Mouse (Mus musculus): Measurements from ENCODE around the gene Ahnak2.
A peak's percentile ranks its signal among the peaks of the same experiment; 100 is the strongest.

Gene Ahnak2

DNA sequence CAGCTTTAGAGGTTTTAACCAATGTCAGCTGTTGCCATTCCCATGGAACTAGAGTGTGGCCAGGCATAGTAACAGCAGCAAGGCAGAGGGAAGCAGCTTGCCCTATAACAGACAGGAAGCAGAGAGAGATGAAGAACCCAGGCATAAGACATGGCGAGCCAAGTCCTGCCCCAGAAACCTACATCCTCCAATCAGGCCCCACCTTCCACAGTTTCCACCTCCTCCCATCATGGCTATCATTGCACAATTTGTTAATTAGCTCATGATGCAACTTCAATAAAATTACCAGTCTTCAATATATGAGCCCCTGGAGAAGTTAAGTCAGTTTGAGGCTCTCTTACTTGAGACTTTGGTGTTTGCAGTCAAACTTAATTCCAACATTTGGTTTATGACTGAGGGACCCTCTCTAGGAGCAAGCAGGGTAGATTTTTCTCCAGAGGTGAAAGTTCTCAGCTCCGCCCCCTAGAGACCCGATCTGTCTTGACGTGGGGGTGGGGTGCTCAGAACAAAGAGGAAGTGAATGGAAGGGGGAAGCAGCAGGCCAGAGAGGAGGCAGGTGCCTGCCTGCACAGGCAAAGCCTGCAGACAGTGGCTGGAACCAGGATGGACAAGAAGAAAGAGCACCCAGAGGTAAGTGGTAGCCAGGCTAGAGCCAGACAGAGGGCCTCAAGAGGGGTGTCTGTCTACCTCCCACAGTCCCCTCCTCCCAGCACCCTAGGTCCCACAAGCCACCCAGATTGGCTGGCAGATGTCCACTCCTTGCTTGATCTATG, 42.1 kb downstream of the Ahnak2 start, which contains the start of gene Pld4:
Pld4 (plus strand) TSS at position 502 of the 773 bp plus-strand sequence.
- DNase-seq (ENCODE audit: low spot score), result no peak

DNA sequence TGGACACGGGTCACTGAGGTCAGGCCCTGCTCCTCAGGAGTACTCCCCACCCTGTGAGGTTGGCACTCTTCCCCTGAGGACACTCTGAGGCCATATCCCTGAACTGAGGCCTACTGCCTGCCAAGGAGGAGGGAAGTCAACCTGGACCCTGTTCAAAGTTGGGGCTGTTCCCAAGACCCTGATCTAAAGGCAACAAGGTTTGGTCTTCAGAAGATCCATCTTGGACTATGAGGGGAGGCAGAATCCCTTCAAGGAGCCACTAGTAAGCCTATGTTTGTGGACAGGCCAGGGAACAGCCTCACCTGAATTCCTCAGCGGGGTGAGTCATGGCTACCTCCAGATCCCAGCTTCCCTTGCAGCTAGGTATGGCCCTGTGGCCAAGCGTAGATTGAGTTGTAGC, 43.0 kb downstream of the Ahnak2 start:
- no peak for DNase-seq (ENCODE audit: low spot score)

DNA sequence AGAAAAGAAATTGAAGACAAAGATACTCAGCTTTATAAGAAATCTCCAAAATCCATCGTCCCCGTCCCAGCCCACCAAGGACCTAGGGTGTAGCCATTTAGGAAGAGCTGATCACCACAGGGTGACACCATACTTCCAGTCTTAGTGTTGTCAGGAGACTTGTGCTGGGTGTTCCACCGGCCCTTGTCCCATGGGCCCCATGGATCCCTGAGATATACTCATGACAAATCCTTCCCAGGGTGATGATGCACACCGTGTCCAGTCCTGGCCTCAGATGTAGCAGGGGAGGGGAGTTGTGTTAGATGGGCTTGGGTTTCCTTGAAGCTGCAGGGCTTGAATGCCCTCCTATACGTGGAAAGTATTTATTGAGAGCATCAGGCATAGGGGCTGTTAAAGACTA, 44.6 kb downstream of the Ahnak2 start:
- no peak for DNase-seq (ENCODE audit: low spot score)

DNA sequence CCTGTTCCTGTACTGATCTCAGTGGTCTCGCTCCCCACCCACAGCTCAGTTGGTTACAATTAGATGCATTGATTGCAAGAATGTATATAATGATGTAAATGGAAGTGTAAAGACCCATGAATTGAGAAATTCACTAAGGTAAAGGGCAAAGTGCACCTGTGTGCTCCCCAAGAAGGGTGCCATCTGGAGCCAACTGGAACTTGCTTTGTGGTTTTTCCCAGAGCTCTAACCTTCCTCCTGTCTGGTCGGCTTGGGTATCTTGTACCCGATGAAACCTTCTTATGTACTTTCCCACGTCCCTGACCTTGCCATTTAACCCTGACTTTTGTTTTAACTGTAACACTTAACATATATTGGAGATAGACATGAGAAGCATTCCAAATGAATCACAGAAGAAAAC, 46.6 kb downstream of the Ahnak2 start:
- DNase-seq (ENCODE audit: low spot score), result no peak

DNA sequence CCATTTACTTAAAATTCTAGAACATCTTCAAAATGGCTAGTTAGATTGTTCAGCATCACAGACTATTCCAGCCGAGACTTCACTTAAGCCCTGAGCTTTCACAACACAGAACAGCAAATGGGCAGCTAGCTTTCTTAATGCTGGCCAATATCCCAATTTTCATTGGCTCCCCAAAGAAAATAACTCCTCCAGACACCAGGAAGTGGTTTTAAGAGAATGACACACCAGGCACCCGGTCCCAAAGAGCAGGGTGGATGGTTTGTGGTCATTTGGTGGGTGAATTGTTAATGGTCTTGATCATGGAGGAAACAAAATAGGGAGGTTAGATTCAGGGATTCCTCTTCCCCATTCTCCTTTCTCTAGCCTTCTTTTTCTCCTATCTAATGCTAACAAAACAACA, 50.1 kb downstream of the Ahnak2 start:
- no peak for DNase-seq (ENCODE audit: low spot score)

DNA sequence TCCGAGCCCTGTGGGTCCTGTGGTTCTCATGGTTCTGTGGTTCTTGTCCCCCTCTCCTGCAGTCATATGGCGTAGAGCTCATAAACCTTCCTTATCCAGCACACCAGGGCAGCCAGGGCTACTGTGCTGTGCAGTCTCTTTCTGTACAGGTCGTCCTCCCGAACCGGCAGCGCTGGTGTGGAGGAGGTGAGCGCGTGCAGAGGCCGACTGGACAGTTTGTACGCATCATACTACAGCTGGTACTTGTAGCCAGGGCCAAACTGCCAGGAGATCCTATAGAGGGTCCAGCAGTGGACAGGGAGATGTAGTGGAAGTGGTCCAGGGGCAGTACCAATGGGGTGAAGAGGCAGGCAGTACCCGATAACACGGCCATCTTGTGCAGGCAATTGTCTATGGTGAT, 51.5 kb downstream of the Ahnak2 start:
- no peak for DNase-seq (ENCODE audit: low spot score)

DNA sequence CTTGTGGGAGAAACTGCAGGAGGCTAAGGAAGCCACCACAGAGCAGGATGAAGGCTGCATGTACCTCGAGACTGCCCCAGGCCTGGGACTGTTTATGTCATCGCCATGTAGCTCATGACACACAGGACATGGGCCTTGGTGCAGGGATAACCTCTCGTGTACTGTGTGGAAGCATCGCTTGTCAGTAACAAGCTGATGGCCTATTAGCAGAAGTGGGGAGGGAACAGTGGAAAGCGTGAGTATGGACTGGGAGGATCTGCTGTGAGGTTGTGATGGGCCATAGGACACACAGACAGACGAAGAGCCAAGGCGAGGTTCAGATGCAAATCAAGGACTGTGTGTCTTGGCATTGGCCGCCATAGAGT, 54.9 kb downstream of the Ahnak2 start:
- no peak for DNase-seq (ENCODE audit: low spot score)

DNA sequence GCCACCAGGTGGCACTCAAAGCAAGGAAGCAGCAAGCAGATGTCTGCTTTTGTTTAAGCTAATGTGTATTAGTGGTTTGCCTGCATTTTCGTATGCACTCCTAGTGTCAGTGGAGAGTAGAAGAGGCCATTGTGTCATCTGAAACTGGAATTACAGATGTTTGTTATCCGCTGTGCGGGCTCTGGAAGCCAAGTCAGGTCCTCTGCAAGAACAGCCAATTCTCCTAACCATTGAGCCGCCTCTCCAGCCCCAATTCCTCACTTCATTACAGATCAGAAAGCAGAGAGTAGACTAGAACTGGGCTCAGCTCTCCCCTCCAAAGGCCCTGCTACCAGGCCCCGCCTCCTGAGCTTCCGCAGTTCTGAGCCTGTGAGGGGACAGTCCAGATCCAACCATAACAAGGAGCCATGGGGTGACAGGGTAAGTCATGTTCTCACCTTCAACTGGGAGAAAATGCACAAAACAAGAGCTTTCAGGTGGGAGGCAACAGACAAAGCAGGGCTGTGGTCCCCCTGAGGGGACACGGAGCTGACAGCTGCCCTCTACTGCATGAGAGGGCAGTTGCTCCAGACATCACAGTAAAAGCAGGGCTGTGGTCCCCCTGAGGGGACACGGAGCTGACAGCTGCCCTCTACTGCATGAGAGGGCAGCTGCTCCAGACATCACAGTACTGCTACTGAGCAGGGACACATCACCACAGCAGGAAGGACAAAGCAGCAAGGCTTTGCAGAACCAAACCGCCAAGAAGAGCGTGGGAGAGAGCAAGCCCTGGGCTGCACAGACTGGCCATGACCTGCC, 55.5 kb downstream of the Ahnak2 start:
- DNase-seq (ENCODE audit: low spot score), result peak; percentile 20

DNA sequence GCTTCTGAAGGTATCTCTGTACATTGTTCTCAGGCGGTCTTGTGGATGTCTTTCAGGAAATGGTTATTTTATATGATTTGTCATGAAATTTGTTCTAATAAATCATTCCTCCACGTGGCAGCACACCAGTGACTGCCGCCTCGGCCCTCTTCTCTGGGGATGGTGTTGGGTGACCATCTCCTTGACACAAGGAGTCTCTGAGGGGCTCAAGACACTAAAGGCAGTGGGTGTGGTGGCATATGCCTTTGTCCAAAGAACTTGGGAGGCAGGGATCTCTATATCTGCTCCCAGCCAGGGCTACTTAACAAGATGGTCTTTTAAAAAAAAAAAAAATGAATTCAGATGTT, 56.0 kb downstream of the Ahnak2 start:
- DNase-seq (ENCODE audit: low spot score), result no peak

DNA sequence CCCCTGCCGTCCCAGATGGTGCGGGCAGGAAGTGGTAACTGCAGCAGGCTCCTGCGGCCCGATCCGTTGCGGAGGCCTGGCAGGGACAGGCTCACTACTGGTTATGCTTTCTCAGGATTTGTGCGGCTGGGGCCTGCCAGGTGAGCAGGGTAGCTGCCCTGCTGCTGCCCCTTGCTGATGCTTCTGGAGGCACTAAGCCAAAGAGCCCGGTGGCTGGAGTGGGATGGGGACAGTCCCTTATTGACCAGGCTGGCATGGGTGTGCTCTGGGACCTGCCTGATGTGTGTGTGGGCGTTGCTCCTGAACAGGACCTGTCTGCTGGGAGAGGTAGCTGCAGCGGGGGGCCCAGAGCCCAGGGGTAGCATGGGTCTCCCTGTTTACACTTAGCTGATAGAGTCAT, 56.7 kb downstream of the Ahnak2 start:
- no peak for DNase-seq (ENCODE audit: low spot score)

DNA sequence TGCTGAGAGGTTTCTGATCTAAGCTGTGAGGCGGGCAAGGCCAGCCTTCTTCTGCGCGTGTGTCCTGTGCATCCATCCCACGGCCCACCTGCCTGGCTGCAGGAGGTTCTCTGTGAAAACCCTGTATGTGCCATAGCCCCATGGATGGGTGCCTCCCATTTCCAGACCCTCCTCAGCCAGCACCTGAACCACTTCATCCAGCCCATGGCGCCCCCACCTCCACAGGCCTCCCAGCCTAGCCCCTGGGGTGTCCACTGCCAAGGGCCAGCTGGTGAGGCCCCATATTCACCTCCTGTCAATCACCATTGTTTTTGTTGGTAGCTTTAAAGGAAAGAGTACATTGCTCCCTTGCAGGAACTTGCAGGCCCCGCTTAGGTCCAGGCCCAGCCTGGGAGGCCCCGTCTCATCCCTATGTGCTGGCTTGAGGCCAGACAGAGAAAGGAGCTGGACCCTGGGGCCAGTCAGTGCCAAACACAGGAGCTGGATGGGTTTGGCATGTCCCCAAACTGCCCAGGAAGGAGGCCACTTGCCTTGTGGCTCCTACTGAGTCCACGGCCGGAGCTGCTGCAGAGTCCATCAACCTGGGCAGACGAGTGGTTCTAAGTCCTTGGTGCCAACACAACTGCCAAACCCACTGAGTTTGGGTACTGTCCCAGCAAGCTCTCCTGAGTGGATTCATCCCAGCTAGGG, 57.4 kb downstream of the Ahnak2 start:
- DNase-seq (ENCODE audit: low spot score), result no peak

DNA sequence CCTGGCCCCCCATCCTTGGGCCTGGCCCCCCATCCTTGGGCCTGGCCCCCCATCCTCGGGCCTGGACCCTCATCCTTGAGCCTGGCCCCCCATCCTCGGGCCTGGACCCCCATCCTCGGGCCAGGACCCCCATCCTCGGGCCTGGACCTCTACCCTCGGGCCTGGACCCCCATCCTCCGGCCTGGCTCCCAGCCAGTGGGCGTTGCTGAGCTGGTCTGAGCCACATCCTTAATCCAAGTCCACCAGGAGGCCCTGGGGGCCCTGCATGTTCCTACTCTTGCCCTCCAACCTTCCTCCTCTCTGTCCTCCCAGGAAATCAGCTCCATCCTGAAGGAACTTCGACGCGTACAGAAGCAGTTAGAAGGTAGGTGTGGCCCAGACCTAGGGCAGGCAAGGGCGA, 58.2 kb downstream of the Ahnak2 start:
- no peak for DNase-seq (ENCODE audit: low spot score)

DNA sequence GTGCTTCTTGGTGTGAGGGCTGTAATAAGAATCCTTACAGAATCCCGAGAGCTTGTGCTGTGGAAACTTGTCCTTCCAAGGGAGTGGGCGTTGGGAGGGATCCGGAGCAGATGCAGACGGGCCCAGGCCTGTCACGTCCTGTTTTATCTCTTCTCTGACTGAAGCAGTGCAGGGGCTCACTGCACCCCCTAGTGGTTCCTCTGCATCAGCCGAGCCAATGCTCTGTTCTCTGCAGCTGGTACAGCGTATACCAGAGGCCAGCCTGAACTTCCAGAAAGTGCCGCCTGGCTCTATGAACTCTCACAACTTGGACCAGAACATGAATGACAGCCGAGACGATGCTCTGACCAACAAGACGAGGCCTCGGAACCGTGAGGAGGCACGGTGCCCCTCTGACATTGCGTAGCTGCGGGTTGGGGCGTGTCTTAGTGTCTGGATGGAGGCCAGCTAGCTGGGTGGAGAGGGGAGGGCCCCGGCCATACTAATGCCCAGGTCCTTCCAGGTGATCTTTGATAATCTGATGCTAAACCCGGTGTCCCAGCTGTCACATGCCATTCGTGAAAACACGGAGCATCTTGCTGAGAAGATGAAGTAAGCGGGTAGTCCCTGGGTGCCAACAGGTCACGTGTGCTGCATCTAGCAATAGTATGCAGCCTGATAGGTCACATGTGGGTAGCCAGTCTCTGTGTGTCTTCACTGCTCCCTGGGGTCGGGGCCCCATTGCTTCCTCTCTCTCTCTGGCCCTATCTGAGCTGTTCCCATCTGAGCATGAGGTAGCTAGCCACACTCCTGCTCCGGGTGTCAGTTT, 59.1 kb downstream of the Ahnak2 start:
- peak; percentile 64 for DNase-seq (ENCODE audit: low spot score)

DNA sequence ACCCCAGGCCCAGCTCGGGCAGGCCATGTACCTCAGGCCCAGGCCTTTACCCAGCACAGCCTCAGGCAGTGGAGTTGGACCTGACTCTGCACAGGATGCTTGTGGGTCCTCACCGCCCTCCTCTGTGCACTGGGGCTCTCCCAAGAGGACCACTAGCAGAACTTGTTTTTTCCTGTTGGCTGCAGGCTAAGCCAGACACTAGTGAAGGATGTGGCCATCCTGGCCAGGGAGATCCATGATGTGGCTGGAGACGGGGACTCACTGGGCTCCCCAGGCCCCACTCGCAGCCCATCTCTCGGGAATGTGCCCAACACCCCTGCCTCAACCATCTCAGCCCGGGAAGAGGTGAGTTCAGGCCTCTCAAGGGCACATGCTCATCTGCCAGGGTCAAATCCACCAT, 59.7 kb downstream of the Ahnak2 start:
- DNase-seq (ENCODE audit: low spot score), result no peak

DNA sequence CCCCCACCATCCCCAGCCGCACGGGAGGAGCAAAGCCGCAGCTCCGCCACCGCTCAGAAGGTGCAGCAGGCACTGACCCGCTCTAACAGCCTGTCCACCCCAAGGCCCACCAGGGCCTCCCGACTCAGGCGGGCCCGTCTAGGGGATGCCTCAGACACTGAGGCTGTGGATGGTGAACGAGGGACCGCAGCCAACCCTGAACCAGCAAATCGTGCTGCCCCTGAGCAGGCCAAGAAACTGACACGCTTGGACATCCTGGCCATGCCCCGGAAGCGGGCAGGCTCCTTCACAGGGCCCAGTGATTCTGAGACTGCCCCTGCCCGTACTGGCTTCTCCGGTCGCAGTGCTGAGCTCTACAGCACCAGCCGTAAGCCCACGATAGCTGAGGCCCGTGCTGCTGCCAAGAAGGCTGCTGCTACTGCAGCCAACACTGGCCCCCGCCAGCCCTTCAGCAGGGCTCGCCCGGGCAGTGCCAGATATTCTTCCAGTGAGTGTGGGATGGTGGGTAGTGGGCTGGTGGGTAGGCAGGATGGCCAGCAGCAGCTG, 63.4 kb downstream of the Ahnak2 start:
- DNase-seq (ENCODE audit: low spot score), result no peak

DNA sequence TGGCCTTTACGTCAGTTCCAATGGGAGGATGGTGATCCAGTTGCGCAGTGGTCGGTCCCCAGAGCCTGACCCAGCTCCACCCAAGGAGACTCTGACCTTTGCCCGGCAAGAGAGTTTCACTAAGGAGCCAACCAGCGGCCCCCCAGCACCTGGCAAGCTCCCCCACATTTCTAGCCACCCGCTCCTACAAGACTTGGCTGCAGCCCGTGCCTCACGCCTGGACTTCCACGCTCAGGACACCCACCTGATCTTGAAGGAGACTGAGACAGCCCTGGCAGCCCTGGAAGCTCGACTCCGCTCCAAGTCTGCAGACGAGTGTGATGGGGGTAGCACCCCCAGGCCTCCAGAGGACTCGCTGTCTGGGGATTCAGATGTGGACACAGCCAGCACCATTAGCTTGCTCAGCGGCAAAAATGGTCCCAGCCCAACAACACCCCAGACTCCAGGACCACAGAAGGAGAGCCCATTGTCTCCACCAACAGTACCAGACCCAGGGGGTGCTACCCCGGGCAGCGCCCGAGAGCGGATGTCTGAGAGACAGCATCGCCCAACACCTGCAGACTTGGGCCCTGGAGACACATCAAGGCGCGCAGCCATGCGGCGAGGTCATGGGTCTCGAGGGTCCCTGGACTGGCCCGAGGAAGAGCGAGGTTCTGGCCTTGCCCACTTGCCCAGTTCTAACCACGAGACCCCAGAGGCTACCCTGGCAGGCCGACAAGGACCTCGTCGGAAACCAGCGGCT, 64.0 kb downstream of the Ahnak2 start:
- DNase-seq (ENCODE audit: low spot score), result no peak

DNA sequence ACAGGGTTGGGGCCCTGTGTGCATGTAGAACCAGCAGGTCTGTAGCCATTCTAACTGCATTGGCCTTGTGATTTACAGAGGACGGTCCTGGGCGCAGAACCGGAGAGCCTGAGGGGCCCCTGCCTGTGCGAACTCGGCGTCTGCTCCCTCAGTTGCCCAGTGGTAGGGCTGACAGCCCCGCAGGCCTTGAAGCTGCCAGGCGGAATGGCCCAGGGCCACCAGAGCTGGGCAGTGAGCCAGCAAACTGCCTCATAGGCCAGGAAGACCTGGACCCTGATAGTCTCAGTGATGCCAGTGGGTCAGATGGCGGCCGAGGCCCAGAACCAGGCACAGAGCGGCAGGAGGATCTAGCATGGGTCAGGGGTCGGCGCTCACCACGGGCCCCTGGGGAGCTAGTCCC, 64.7 kb downstream of the Ahnak2 start:
- no peak for DNase-seq (ENCODE audit: low spot score)

DNA sequence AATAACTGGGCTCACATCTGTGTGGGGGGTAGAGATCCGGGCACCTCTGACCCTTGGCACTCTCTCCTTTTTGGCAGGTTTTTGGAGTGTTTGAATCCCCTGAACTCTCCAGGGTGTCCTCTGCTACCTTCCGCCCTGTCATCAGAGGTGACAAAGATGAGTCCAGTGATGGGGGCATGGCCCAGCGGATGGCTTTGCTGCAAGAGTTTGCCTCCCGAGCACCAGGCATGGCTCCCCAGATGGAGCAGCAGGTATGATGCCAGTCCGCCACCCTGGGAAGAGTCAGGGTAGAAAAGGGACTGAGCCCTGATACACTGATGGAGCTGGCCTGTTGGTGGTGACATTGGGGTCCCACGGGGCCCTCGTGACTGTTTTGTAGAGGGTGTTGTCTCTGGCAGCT, 65.4 kb downstream of the Ahnak2 start:
- DNase-seq (ENCODE audit: low spot score), result no peak

DNA sequence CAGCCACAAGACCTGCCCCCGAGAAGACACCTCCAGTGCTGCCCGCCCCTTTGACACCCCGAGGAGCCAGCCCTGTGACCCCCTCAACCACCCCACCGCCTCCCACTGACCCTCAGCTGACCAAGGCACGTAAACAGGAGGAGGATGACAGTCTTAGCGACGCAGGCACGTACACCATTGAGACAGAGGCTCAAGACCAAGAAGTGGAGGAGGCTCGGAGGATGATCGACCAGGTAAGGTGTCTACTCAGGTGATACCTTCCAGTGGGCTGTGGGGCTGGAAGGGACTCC, 65.9 kb downstream of the Ahnak2 start:
- no peak for DNase-seq (ENCODE audit: low spot score)

DNA sequence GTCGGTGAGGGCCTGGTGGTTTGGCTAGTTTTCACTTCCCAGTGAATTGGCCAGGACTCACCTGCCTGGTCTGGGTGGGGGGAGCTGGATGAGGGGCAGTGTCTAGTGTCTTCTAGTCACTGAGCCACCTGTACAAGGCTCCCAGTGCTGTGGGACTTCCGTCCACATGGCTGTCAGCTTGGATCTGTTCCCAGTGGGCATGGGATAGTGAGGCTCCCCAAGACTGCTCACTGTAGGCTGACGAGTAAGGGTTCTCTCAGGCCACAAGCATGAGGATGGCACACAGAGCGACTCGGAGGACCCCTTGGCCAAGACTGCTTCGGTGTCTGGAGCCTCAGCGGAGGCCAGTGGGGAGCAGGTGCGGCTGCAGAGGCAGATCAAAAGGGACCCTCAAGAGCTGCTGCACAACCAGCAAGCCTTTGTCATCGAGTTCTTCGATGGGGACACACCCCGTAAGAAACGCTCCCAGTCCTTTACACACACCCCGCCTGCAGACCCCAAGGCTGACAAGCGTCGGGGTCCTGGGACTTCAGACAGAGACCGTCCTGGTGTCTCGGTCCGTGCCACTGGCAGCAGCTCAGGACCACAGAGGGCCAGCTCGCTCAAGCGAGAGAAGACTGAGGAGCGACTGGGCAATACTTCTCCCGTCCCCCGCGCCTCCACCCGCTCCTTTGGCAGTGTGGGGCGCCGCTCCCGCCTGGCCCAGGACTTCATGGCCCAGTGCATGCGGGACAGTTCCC, 66.4 kb downstream of the Ahnak2 start:
- DNase-seq (ENCODE audit: low spot score), result no peak
